Mouse (Mus musculus) lung, adult 2 months (tissue): ENCODE measurements around the gene Dab2.

Experiments used
- CTCF ChIP-seq: fragments of 200-500 bp; IDR thresholded peaks from 2 replicates; pipeline ENCODE4 v1.5.1; 2011; ENCODE audit warnings: mild to moderate bottlenecking, low read length, control low read depth; ENCODE audit not compliant: insufficient read depth
- POLR2A ChIP-seq: fragments of 200-500 bp; IDR thresholded peaks from 2 replicates; pipeline ENCODE4 v1.6.1; 2011; ENCODE audit warnings: low read depth, mild to moderate bottlenecking, control low read depth, low read length, borderline replicate concordance; ENCODE audit errors: extremely low read depth

- TF ChIP-seq CTCF (no peak), POLR2A (no peak)
Observed at GRCm38 (mm10) chr15:6260741-6261430, 38.7 kb upstream of the Dab2 start.
